Comparison of ENCODE assay signal across 11 mouse cellular contexts in the genomic region with DNA sequence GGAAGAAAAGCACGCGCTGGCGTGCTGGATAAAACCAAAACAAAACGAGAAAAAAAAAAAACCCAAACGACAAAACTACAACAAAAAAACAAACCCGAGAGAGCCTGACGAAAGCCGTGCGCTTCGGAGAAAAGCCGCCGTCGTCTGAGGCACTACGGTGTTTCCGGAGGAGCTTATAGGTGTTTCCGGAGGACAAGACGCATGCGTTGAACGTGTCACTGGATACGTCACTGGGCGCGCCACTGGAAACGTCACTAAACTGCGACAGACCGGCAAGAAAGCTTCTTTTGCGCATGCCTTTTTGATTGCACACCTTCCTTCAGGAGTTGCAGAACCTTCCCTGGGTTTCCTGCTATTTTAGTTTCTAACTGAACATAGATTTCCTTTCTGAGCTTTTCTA. TPM values are rescaled to one million over a fixed set of nuclear protein-coding genes. Genes with fewer than 3 reads are reported as not detected.
"Had no signal": no experiment of that assay in that cellular context is flagged by ENCODE, and none has a peak within 500 bp of the region (broad histone marks: within the 10 kb centered on the region; RNA-seq: fewer than 3 reads in every experiment).

Yy2 (minus strand) TSS at position 146 of the 400 bp plus-strand sequence.

- DNase-seq: kidney, adult 2 months; kidney, postnatal 25 days; left cerebral cortex, postnatal 4 days; liver, postnatal 0 days; lung, embryonic 14.5 days; retina, postnatal 1 day; right cerebral cortex, postnatal 25 days; spleen, adult 18-20 months; thymus, adult 18-20 months; thymus, postnatal 36 days had no signal

RNA-seq across cellular contexts. Expression of gene Yy2, which starts in this region (rescaled TPM):
- total RNA-seq: layer of hippocampus, postnatal 10 days; left cerebral cortex, postnatal 4 days had no signal
